Mouse (Mus musculus) heart, postnatal 0 days (tissue): Measurements from ENCODE around the gene Ippk. TPM values are rescaled to one million over a fixed set of nuclear protein-coding genes. Genes with fewer than 3 reads are reported as not detected.

Experiments
- ATAC-seq: fragments of 200-750 bp; cut with Nextera tagmentation; 2 replicates; pipeline ENCODE4 v1.8.0; 2017; ENCODE audit warnings: low read depth, moderate number of reproducible peaks, moderate library complexity; ENCODE audit not compliant: insufficient read depth
- DNase-seq: peaks from one replicate; pipeline ENCODE4 v3.0.0-alpha.2; 2016; ENCODE audit warnings: low spot score
- H3K27ac ChIP-seq: fragments of 300-500 bp; sonication (generic); 2 replicates; pipeline ENCODE4 v1.5.1; 2014; ENCODE audit warnings: low read depth, mild to moderate bottlenecking
- H3K27me3 ChIP-seq: fragments of 300-500 bp; sonication (generic); 2 replicates; pipeline ENCODE4 v1.6.1; 2014; ENCODE audit warnings: low read length, mixed read lengths; ENCODE audit not compliant: control insufficient read depth, insufficient read depth
- H3K36me3 ChIP-seq: fragments of 300-500 bp; sonication (generic); replicated peaks from 2 replicates; pipeline ENCODE4 v1.6.1; 2014; ENCODE audit warnings: low read length, mixed read lengths; ENCODE audit not compliant: control insufficient read depth, insufficient read depth
- H3K4me1 ChIP-seq: fragments of 300-500 bp; sonication (generic); 2 replicates; pipeline ENCODE4 v1.6.1; 2014; ENCODE audit warnings: antibody characterized with exemption; ENCODE audit not compliant: control insufficient read depth, insufficient read depth
- H3K4me2 ChIP-seq: fragments of 300-500 bp; sonication (generic); 2 replicates; pipeline ENCODE4 v1.6.1; 2014; ENCODE audit warnings: low read depth, mild to moderate bottlenecking, low read length, moderate library complexity
- H3K4me3 ChIP-seq: fragments of 300-500 bp; sonication (generic); 2 replicates; pipeline ENCODE4 v1.5.1; 2014; ENCODE audit warnings: low read depth, low read length
- H3K9ac ChIP-seq: fragments of 300-500 bp; sonication (generic); replicated peaks from 2 replicates; pipeline ENCODE4 v1.6.1; 2014; ENCODE audit warnings: low read depth, low read length, mixed read lengths
- H3K9me3 ChIP-seq: fragments of 300-500 bp; sonication (generic); replicated peaks from 2 replicates; pipeline ENCODE4 v1.6.1; 2016; ENCODE audit warnings: low read length; ENCODE audit not compliant: control insufficient read depth
- CTCF ChIP-seq: IDR thresholded peaks from 2 replicates; pipeline ENCODE4 v1.5.1; 2016; ENCODE audit warnings: antibody characterized with exemption, control low read depth, low read depth
- EP300 ChIP-seq: IDR thresholded peaks from 2 replicates; pipeline ENCODE4 v1.6.1; 2016; ENCODE audit warnings: antibody characterized with exemption, low read depth
- WGBS: fragments of 180-500 bp; shearing (Covaris S2); extraction: QIAGEN DNeasy Blood & Tissue Kit; methylation state at CpG from one replicate; pipeline ENCODE4 v1.1.7; 2014; 5-methylcytosine and 5-hydroxymethylcytosine counted together
- polyA plus RNA-seq: library from polyadenylated mRNA; unstranded; fragments of >200 nt; fragmentation: Nextera tagmentation; extraction: Ambion mirVana; gene quantifications from 2 replicates; pipeline ENCODE4 v1.2.1, GENCODE M21; 2015
- total RNA-seq: library from RNA; depleted of rRNA; stranded (reverse); fragments of >200 nt; gene quantifications from 2 replicates; pipeline ENCODE4 v1.2.3, GENCODE M21; 2014; ENCODE audit warnings: low replicate concordance

Ippk gene
- total and polyA plus RNA-seq, 2 experiments from 2014 or later, result 8.0 to 9.3 TPM

GRCm38 (mm10) chr13:49460276-49460675 is 39.2 kb downstream of the Ippk start:
- Histone ChIP-seq H3K9me3 (no peaks in the 10 kb centered on the region), H3K27ac (peak overlapping the region; percentile 56), H3K4me2 (no peak overlapping the region), H3K9ac (no peak overlapping the region), H3K36me3 (peaks cover 53% of the 10 kb centered on the region), H3K4me3 (no peak overlapping the region), H3K27me3 (no peaks in the 10 kb centered on the region), H3K4me1 (no peaks in the 10 kb centered on the region)
- no peak for DNase-seq
- TF ChIP-seq CTCF (no peak), EP300 (no peak)
- no peak; the same call in 1 of the 2 replicates for ATAC-seq
- 74% methylated on average over 4 of the region's 4 CpGs for WGBS

GRCm38 (mm10) chr13:49460692-49461414 is 39.8 kb downstream of the Ippk start:
- Histone ChIP-seq H3K4me1 (no peaks in the 10 kb centered on the region), H3K9ac (no peak overlapping the region), H3K36me3 (peaks cover 58% of the 10 kb centered on the region), H3K27me3 (no peaks in the 10 kb centered on the region), H3K27ac (peak overlapping the region; percentile 56), H3K4me3 (no peak overlapping the region), H3K9me3 (no peaks in the 10 kb centered on the region), H3K4me2 (no peak overlapping the region)
- no peak for DNase-seq
- WGBS, result 75% methylated on average over 5 of the region's 5 CpGs
- ATAC-seq, result no peak
- no peak for TF ChIP-seq CTCF
- TF ChIP-seq EP300, result no peak

DNA sequence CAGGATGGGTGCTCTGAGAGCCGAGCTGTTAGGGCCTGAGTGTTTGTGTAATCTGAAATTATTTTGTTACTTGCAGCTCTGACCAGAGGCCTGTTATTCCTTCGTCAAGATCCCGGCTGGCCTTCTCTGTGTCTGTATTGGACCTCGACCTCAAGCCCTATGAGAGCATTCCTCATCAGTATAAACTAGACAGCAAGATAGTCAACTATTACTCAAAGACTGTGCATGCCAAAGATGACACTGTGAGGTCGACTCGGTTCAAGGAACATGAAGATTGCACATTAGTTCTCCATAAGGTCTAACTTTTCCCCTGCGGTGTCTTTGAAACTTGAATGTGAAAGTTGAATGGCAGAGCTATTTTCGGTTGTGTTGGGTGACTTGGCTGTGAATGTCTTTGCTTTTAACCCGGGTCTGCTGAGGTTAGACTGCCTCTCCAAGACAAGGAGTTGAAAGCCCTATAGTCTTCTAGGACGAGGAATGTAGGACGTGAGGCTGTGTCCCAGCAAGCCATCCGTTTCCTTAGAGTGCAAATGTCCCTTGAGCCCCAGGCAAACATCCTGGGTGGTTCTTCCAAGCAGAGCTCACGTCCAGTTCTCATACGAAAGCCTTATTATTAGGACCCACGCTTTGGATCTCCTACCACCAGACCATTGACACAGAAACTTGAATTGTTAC is 40.5 kb downstream of the Ippk start:
- no peak overlapping the region for H3K4me2 ChIP-seq
- no peaks in the 10 kb centered on the region for H3K4me1 ChIP-seq
- no peak overlapping the region for H3K4me3 ChIP-seq
- 73% methylated on average over 15 of the region's 15 CpGs for WGBS
- no peak overlapping the region for H3K9ac ChIP-seq
- DNase-seq, result no peak
- H3K27me3 ChIP-seq, result no peaks in the 10 kb centered on the region
- no peak; the same call in 1 of the 2 replicates for ATAC-seq
- H3K27ac ChIP-seq, result peak overlapping the region; percentile 12
- TF ChIP-seq EP300, result no peak
- H3K36me3 ChIP-seq, result peaks cover 56% of the 10 kb centered on the region
- H3K9me3 ChIP-seq, result no peaks in the 10 kb centered on the region

DNA sequence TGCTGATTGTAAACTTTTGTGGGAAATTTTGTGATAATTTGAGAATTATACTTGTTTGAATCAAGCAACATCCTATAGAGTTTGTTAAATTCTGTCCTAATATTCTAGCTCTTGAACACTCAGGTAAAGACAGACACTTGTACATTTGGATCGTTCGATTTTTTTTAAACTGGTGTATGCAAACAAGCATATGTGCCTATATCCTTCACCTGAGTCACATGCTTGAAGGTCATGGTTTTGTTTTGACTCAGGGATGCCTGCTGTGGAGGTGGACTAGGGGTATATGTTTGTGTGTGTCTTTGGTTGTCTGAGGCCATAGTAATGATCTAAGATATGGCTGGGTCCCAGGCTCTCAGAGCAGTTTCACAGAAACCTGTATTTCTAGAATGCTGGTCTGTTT is 41.9 kb downstream of the Ippk start:
- Histone ChIP-seq H3K9me3 (no peaks in the 10 kb centered on the region), H3K9ac (no peak overlapping the region), H3K4me3 (no peak overlapping the region), H3K4me1 (no peaks in the 10 kb centered on the region), H3K36me3 (peaks cover 56% of the 10 kb centered on the region), H3K4me2 (no peak overlapping the region), H3K27me3 (no peaks in the 10 kb centered on the region), H3K27ac (no peak overlapping the region)
- no peak for DNase-seq
- no peak for ATAC-seq
- WGBS, result 92% methylated on average over 2 of the region's 2 CpGs
- TF ChIP-seq CTCF (no peak), EP300 (no peak)

- Histone ChIP-seq H3K4me1 (peaks cover 8% of the 10 kb centered on the region), H3K27ac (no peak overlapping the region), H3K9me3 (no peaks in the 10 kb centered on the region), H3K27me3 (no peaks in the 10 kb centered on the region), H3K36me3 (peaks cover 41% of the 10 kb centered on the region), H3K4me2 (no peak overlapping the region), H3K9ac (no peak overlapping the region), H3K4me3 (no peak overlapping the region)
- DNase-seq (no peak), ATAC-seq (no peak)
- 89% methylated on average over 4 of the region's 4 CpGs for WGBS
- no peak for TF ChIP-seq CTCF
- TF ChIP-seq EP300, result no peak
Observed at GRCm38 (mm10) chr13:49465875-49466274, 44.8 kb downstream of the Ippk start.
